Mouse (Mus musculus) G1E (cell line): ENCODE measurements around the gene Trappc3l.

Experiments
- CTCF ChIP-seq: IDR thresholded peaks from 2 replicates; pipeline ENCODE4 v1.5.1; 2012; ENCODE audit warnings: low read depth, low read length, inconsistent platforms, mixed read lengths
- GATA1 ChIP-seq: IDR thresholded peaks from 2 replicates; pipeline ENCODE4 v1.6.1; 2012; ENCODE audit warnings: borderline replicate concordance, low read length, inconsistent platforms, mixed read lengths
- POLR2AphosphoS5 ChIP-seq: IDR thresholded peaks from 2 replicates; pipeline ENCODE4 v1.6.1; 2012; ENCODE audit warnings: low read depth, low read length, inconsistent platforms; ENCODE audit not compliant: insufficient replicate concordance
- TAL1 ChIP-seq: conservative IDR thresholded peaks from 2 replicates; pipeline ENCODE4 v1.6.1; 2012; ENCODE audit warnings: low read depth, low read length, inconsistent platforms, mixed read lengths

DNA sequence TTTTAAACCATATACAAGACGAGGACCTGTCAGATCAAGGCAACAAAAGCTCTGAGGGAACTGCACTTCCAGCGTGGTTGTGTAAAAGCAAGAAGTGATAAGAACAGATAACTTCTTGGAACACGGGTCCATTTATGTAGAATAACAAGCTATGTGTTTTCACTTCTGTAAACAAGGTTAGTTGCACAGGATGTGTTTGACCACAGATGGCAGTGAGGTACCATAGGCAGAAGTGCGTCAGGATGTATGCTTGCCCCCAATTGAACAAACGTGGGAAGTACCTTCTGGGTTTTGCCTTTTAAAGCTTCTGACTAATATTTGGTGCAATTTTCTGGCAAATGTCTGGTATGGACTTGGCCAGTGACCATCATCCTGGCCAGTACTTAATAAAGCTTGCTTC lies 7.1 kb upstream of the Trappc3l start:
- TF ChIP-seq CTCF, result no peak
- TF ChIP-seq TAL1, result no peak
- TF ChIP-seq GATA1, result no peak
- no peak for TF ChIP-seq POLR2AphosphoS5
